Mouse (Mus musculus) stomach, postnatal 0 days (tissue): ENCODE data around the gene Kmt2a.

Source experiments
- CTCF ChIP-seq: IDR thresholded peaks from 2 replicates; pipeline ENCODE4 v1.5.1; 2016; ENCODE audit warnings: antibody characterized with exemption, low read depth, mild to moderate bottlenecking, moderate library complexity
- EP300 ChIP-seq: optimal IDR thresholded peaks from 2 replicates; pipeline ENCODE3; 2016; ENCODE audit warnings: antibody characterized with exemption

GRCm38 (mm10) chr9:44807141-44807540 lies 74.0 kb downstream of the Kmt2a start:
- no peak for TF ChIP-seq CTCF
- TF ChIP-seq EP300: no peak
